Mouse (Mus musculus) kidney, adult 2 months (tissue): ENCODE results near the gene Exo1.

Experiments used
- CTCF ChIP-seq: fragments of 200-500 bp; conservative IDR thresholded peaks from 2 replicates; pipeline ENCODE4 v1.5.1; 2011; ENCODE audit warnings: low read depth, mild to moderate bottlenecking, control low read depth, low read length, moderate library complexity, mixed read lengths; ENCODE audit not compliant: insufficient read depth, insufficient read length
- POLR2A ChIP-seq: fragments of 200-500 bp; IDR thresholded peaks from one replicate; pipeline ENCODE4 v1.6.1; 2011; ENCODE audit warnings: low read depth, low read length, control low read depth

DNA sequence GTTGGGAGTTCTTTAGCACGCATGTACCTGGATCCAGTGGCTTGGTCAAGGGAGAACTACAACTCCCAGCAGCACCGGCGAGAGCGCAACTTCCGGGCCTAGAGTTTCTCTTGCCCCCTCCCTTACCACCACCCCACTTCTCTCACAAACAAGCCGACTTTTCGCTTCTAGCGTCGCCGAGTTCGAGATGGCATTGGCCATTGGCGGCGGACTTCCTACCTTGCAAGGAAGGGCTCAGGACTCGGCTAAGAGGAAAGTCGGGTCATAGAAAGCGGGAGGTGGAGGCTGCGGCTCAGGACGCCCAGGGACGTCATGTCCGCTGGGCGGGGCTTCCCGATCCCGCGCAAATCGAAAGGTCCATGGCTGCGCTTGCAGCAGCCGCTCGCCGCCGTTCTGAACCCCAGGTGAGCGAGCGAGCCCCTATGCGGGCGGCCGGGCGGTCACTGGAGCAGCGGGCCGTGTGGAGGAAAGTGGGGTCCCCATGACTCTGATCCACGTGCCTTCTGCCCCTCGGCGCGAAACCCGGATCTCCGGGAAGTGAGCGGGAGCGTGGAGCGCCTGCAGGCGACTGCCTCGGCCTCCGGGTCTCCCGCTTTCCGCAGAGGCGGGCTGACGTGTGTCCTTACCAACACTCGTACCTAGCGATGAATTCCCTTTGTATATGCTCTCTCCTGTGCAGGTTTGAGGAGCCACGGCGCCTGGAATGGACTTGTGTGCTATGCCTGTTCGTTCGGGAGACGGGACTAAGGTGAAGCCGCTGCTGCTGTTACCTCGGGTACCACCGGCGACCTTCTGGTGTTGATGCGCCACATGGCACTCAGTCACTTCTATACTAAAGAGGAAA lies at the start of gene Exo1:
- no peak for TF ChIP-seq POLR2A
- no peak for TF ChIP-seq CTCF
